Mouse (Mus musculus): ENCODE data around the gene Abtb1. TPM values are rescaled to one million over a fixed set of nuclear protein-coding genes. Genes with fewer than 3 reads are reported as not detected.

The Abtb1 gene
- polyA plus RNA-seq, 1 experiment: 23.6 TPM

- no peaks in the 10 kb centered on the region for H3K36me3 ChIP-seq (ENCODE audit: control insufficient read depth, insufficient read depth)
- H3ac ChIP-seq (ENCODE audit: control insufficient read depth, insufficient read length): no peak overlapping the region
- no peaks in the 10 kb centered on the region for H3K79me2 ChIP-seq (ENCODE audit: control insufficient read depth, insufficient read depth)
- TF ChIP-seq POLR2A (IDR thresholded peaks at IDR 0.05; ENCODE audit: insufficient read length, low read depth) (no peak), SRF (IDR thresholded peaks at IDR 0.05; ENCODE audit: control insufficient read depth, insufficient read length, low read depth) (no peak), POLR2AphosphoS2 (IDR thresholded peaks at IDR 0.05; ENCODE audit: insufficient read length, low read depth) (no peak), TCF3 (IDR thresholded peaks at IDR 0.05; ENCODE audit: insufficient read length, low read depth) (no peak)
- no peaks in the 10 kb centered on the region for H3K27me3 ChIP-seq (ENCODE audit: control insufficient read depth, insufficient read depth, insufficient read length)
- no peak overlapping the region for H3K4me2 ChIP-seq (ENCODE audit: low read depth)
- no peak overlapping the region for H3K4me3 ChIP-seq
These were observed 36.7 kb downstream of the Abtb1 start for GRCm38 (mm10) chr6:88804966-88805577.

- H3ac ChIP-seq (ENCODE audit: control insufficient read depth, insufficient read length): no peak overlapping the region
- TF ChIP-seq SRF (IDR thresholded peaks at IDR 0.05; ENCODE audit: control insufficient read depth, insufficient read length, low read depth) (no peak), MYOG (IDR thresholded peaks at IDR 0.05; ENCODE audit: control insufficient read depth in 1 of 3, insufficient read depth in 1 of 3, insufficient read length in 2 of 3, low read depth in 2 of 3) (no peak), E2F4 (IDR thresholded peaks at IDR 0.05; ENCODE audit: insufficient read depth) (no peak), CEBPB (IDR thresholded peaks at IDR 0.05; ENCODE audit: insufficient read depth, poor library complexity, severe bottlenecking) (no peak), POLR2AphosphoS2 (IDR thresholded peaks at IDR 0.05; ENCODE audit: insufficient read length, low read depth) (no peak), REST (IDR thresholded peaks at IDR 0.05; ENCODE audit: insufficient read depth, insufficient read length) (no peak), TCF3 (IDR thresholded peaks at IDR 0.05; ENCODE audit: insufficient read length, low read depth) (no peak), MAX (IDR thresholded peaks at IDR 0.05; ENCODE audit: low read depth) (no peak), POLR2A (IDR thresholded peaks at IDR 0.05; ENCODE audit: insufficient read length, low read depth) (no peak)
- no peaks in the 10 kb centered on the region for H3K27me3 ChIP-seq (ENCODE audit: control insufficient read depth, insufficient read depth, insufficient read length)
- no peak overlapping the region for H3K4me3 ChIP-seq
- no peaks in the 10 kb centered on the region for H3K79me2 ChIP-seq (ENCODE audit: control insufficient read depth, insufficient read depth)
- no peaks in the 10 kb centered on the region for H3K36me3 ChIP-seq (ENCODE audit: control insufficient read depth, insufficient read depth)
- no peak overlapping the region for H3K4me2 ChIP-seq (ENCODE audit: low read depth)
These were observed 37.7 kb downstream of the Abtb1 start for GRCm38 (mm10) chr6:88803957-88804695.

GRCm38 (mm10) chr6:88803051-88803450 lies 38.7 kb downstream of the Abtb1 start:
- Histone ChIP-seq H3K79me2 (ENCODE audit: control insufficient read depth, insufficient read depth) (no peaks in the 10 kb centered on the region), H3K4me3 (no peak overlapping the region), H3K4me2 (ENCODE audit: low read depth) (no peak overlapping the region), H3K36me3 (ENCODE audit: control insufficient read depth, insufficient read depth) (no peaks in the 10 kb centered on the region), H3ac (ENCODE audit: control insufficient read depth, insufficient read length) (no peak overlapping the region), H3K27me3 (ENCODE audit: control insufficient read depth, insufficient read depth, insufficient read length) (no peaks in the 10 kb centered on the region)
- no peak for TF ChIP-seq MAX (IDR thresholded peaks at IDR 0.05; ENCODE audit: low read depth)
- no peak for TF ChIP-seq MYOG (IDR thresholded peaks at IDR 0.05; ENCODE audit: control insufficient read depth in 1 of 3, insufficient read depth in 1 of 3, insufficient read length in 2 of 3, low read depth in 2 of 3)
- no peak for TF ChIP-seq E2F4 (IDR thresholded peaks at IDR 0.05; ENCODE audit: insufficient read depth)
- no peak for TF ChIP-seq SRF (IDR thresholded peaks at IDR 0.05; ENCODE audit: control insufficient read depth, insufficient read length, low read depth)
- no peak for TF ChIP-seq USF1 (IDR thresholded peaks at IDR 0.05; ENCODE audit: low read depth)
- no peak for TF ChIP-seq POLR2AphosphoS2 (IDR thresholded peaks at IDR 0.05; ENCODE audit: insufficient read length, low read depth)

- Histone ChIP-seq H3ac (ENCODE audit: control insufficient read depth, insufficient read length) (no peak overlapping the region), H3K4me2 (ENCODE audit: low read depth) (no peak overlapping the region), H3K36me3 (ENCODE audit: control insufficient read depth, insufficient read depth) (no peaks in the 10 kb centered on the region), H3K4me3 (no peak overlapping the region), H3K27me3 (ENCODE audit: control insufficient read depth, insufficient read depth, insufficient read length) (no peaks in the 10 kb centered on the region), H3K79me2 (ENCODE audit: control insufficient read depth, insufficient read depth) (no peaks in the 10 kb centered on the region)
- TF ChIP-seq SRF (IDR thresholded peaks at IDR 0.05; ENCODE audit: control insufficient read depth, insufficient read length, low read depth) (no peak), MYOD1 (IDR thresholded peaks at IDR 0.05; ENCODE audit: control insufficient read depth in 1 of 3, insufficient read length in 2 of 3, low read depth in 2 of 3) (no peak), POLR2AphosphoS2 (IDR thresholded peaks at IDR 0.05; ENCODE audit: insufficient read length, low read depth) (no peak), TCF12 (IDR thresholded peaks at IDR 0.05; ENCODE audit: insufficient read depth, poor library complexity, severe bottlenecking) (no peak)
These were observed 41.0 kb downstream of the Abtb1 start for GRCm38 (mm10) chr6:88800735-88801134.

GRCm38 (mm10) chr6:88800191-88800590 lies 41.6 kb downstream of the Abtb1 start:
- no peak for TF ChIP-seq TCF12 (IDR thresholded peaks at IDR 0.05; ENCODE audit: insufficient read depth, poor library complexity, severe bottlenecking)
- TF ChIP-seq MYOG (IDR thresholded peaks at IDR 0.05; ENCODE audit: control insufficient read depth in 1 of 3, insufficient read depth in 1 of 3, insufficient read length in 2 of 3, low read depth in 2 of 3): no peak
- no peak for TF ChIP-seq POLR2AphosphoS2 (IDR thresholded peaks at IDR 0.05; ENCODE audit: insufficient read length, low read depth)
- no peak for TF ChIP-seq MAX (IDR thresholded peaks at IDR 0.05; ENCODE audit: low read depth)
- no peak for TF ChIP-seq E2F4 (IDR thresholded peaks at IDR 0.05; ENCODE audit: insufficient read depth)
- no peak for TF ChIP-seq TCF3 (IDR thresholded peaks at IDR 0.05; ENCODE audit: insufficient read length, low read depth)
- no peak for TF ChIP-seq CEBPB (IDR thresholded peaks at IDR 0.05; ENCODE audit: insufficient read depth, poor library complexity, severe bottlenecking)
- no peak for TF ChIP-seq REST (IDR thresholded peaks at IDR 0.05; ENCODE audit: insufficient read depth, insufficient read length)
- TF ChIP-seq SRF (IDR thresholded peaks at IDR 0.05; ENCODE audit: control insufficient read depth, insufficient read length, low read depth): no peak
- TF ChIP-seq POLR2A (IDR thresholded peaks at IDR 0.05; ENCODE audit: insufficient read length, low read depth): no peak

More at GRCm38 (mm10) chr6:88800191-88800590, 41.6 kb downstream of the Abtb1 start:
- Histone ChIP-seq H3ac (ENCODE audit: control insufficient read depth, insufficient read length) (no peak overlapping the region), H3K4me3 (no peak overlapping the region), H3K4me2 (ENCODE audit: low read depth) (no peak overlapping the region), H3K27me3 (ENCODE audit: control insufficient read depth, insufficient read depth, insufficient read length) (no peaks in the 10 kb centered on the region), H3K79me2 (ENCODE audit: control insufficient read depth, insufficient read depth) (no peaks in the 10 kb centered on the region), H3K36me3 (ENCODE audit: control insufficient read depth, insufficient read depth) (no peaks in the 10 kb centered on the region)
